Mouse (Mus musculus): ENCODE measurements around the gene Dpf3. TPM values are rescaled to one million over a fixed set of nuclear protein-coding genes. Genes with fewer than 3 reads are reported as not detected.

The Dpf3 gene
- total and polyA plus RNA-seq, 2 experiments from 2014 or later: 8.1 to 15.3 TPM

GRCm38 (mm10) chr12:83405374-83406125, 82.0 kb downstream of the Dpf3 start:
- no peak for ATAC-seq
- no peak overlapping the region for H3K9ac ChIP-seq
- TF ChIP-seq CTCF (IDR thresholded peaks at IDR 0.05; ENCODE audit: low read depth): no peak
- H3K4me1 ChIP-seq (ENCODE audit: insufficient read depth): no peaks in the 10 kb centered on the region
- H3K27ac ChIP-seq (ENCODE audit: low read depth, low read length): no peak overlapping the region
- H3K4me2 ChIP-seq (ENCODE audit: low read depth): no peak overlapping the region
- no peaks in the 10 kb centered on the region for H3K36me3 ChIP-seq (ENCODE audit: insufficient read depth)
- 91% methylated on average over 12 of the region's 12 CpGs for WGBS
- no peak overlapping the region for H3K4me3 ChIP-seq (ENCODE audit: low read depth, low read length)
- no peak for DNase-seq
- H3K27me3 ChIP-seq (ENCODE audit: insufficient read depth, low read length): no peaks in the 10 kb centered on the region
- no peaks in the 10 kb centered on the region for H3K9me3 ChIP-seq (ENCODE audit: low read length)

DNA sequence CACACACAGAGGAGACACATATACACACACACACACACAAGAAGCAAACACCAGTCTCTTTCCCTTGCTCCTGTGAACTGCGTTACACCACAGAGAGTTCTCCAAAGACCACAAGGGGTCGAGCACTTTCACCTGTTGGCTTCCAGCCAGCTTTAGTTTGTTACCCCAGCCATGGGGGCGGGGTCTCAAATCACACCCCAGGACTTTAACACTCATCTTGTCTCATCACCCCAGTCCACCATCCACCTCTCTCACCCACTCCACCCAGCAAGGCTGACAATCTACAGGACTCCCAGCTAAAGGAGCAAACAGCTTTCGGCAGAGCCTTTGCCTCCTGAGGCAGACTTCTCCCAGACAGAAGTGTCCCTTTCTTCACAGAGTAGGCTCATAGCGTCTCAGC, 85.2 kb downstream of the Dpf3 start:
- 75% methylated on average over 5 of the region's 5 CpGs for WGBS
- no peaks in the 10 kb centered on the region for H3K27me3 ChIP-seq (ENCODE audit: insufficient read depth, low read length)
- no peaks in the 10 kb centered on the region for H3K9me3 ChIP-seq (ENCODE audit: low read length)
- ATAC-seq: no peak
- no peak overlapping the region for H3K4me3 ChIP-seq (ENCODE audit: low read depth, low read length)
- H3K36me3 ChIP-seq (ENCODE audit: insufficient read depth): no peaks in the 10 kb centered on the region
- TF ChIP-seq CTCF (IDR thresholded peaks at IDR 0.05; ENCODE audit: low read depth): no peak
- no peaks in the 10 kb centered on the region for H3K4me1 ChIP-seq (ENCODE audit: insufficient read depth)
- no peak overlapping the region for H3K27ac ChIP-seq (ENCODE audit: low read depth, low read length)
- H3K9ac ChIP-seq: no peak overlapping the region
- no peak for DNase-seq
- no peak overlapping the region for H3K4me2 ChIP-seq (ENCODE audit: low read depth)

DNA sequence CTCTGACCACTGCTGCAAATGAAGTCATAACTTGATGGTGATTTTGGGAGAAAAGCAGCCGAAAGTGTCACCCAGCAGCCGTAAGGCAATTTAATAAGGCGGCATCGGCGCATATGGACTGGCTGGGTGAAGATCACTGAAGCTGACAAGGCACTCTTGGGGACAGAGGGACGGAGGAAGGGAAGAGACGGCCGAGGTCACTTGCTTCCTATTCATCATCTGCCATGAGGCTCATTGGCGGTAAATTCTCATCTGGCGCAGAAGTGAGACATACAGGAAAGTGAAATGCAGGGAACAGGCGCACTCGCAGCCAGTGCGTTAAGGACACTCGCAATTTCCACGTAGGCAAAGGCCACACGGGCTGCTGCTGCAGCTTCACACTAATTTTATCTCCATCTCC, 95.5 kb downstream of the Dpf3 start:
- Histone ChIP-seq H3K9ac (no peak overlapping the region), H3K36me3 (ENCODE audit: insufficient read depth) (no peaks in the 10 kb centered on the region), H3K27ac (ENCODE audit: low read depth, low read length) (no peak overlapping the region), H3K4me1 (ENCODE audit: insufficient read depth) (no peaks in the 10 kb centered on the region), H3K9me3 (ENCODE audit: low read length) (no peaks in the 10 kb centered on the region), H3K27me3 (ENCODE audit: insufficient read depth, low read length) (no peaks in the 10 kb centered on the region), H3K4me3 (ENCODE audit: low read depth, low read length) (no peak overlapping the region), H3K4me2 (ENCODE audit: low read depth) (no peak overlapping the region)
- ATAC-seq: no peak
- DNase-seq: no peak
- 88% methylated on average over 16 of the region's 16 CpGs for WGBS
- no peak for TF ChIP-seq CTCF (IDR thresholded peaks at IDR 0.05; ENCODE audit: low read depth)

- Histone ChIP-seq H3K4me1 (ENCODE audit: insufficient read depth) (no peaks in the 10 kb centered on the region), H3K27ac (ENCODE audit: low read depth, low read length) (no peak overlapping the region)
- 56% methylated on average over 3 of the region's 3 CpGs for WGBS
Measured at GRCm38 (mm10) chr12:83387554-83387953, 100.0 kb downstream of the Dpf3 start.

DNA sequence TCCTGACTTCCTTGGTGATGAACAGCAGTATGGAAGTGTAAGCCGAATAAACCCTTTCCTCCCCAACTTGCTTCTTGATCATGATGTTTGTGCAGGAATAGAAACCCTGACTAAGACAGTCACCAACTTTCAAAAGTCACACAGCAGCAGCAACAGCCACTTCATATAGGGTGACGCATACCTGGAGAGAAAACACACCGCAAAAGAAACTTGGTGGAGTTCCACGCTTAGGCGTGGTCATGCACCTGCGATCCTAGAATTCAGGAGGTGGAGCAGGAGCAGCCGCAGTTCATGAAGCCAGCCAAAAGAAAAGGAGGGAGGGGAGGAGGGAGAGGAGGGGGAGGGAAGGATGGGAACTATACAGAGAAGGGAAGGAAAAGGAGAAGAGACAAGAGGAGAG, 106.4 kb downstream of the Dpf3 start:
- Histone ChIP-seq H3K9ac (no peak overlapping the region), H3K9me3 (ENCODE audit: low read length) (no peaks in the 10 kb centered on the region), H3K4me2 (ENCODE audit: low read depth) (no peak overlapping the region), H3K27ac (ENCODE audit: low read depth, low read length) (no peak overlapping the region), H3K36me3 (ENCODE audit: insufficient read depth) (no peaks in the 10 kb centered on the region), H3K4me1 (ENCODE audit: insufficient read depth) (no peaks in the 10 kb centered on the region), H3K4me3 (ENCODE audit: low read depth, low read length) (no peak overlapping the region), H3K27me3 (ENCODE audit: insufficient read depth, low read length) (no peaks in the 10 kb centered on the region)
- no peak for TF ChIP-seq CTCF (IDR thresholded peaks at IDR 0.05; ENCODE audit: low read depth)
- no peak for ATAC-seq
- WGBS: 91% methylated on average over 6 of the region's 7 CpGs
- no peak for DNase-seq

More at GRCm38 (mm10) chr12:83387554-83387953, 100.0 kb downstream of the Dpf3 start:
- H3K4me2 ChIP-seq (ENCODE audit: low read depth): no peak overlapping the region
- no peak overlapping the region for H3K4me3 ChIP-seq (ENCODE audit: low read depth, low read length)
- no peaks in the 10 kb centered on the region for H3K36me3 ChIP-seq (ENCODE audit: insufficient read depth)
- H3K9me3 ChIP-seq (ENCODE audit: low read length): no peaks in the 10 kb centered on the region
- no peak for DNase-seq
- no peak overlapping the region for H3K9ac ChIP-seq
- no peak for ATAC-seq
- TF ChIP-seq CTCF (IDR thresholded peaks at IDR 0.05; ENCODE audit: low read depth): no peak
- H3K27me3 ChIP-seq (ENCODE audit: insufficient read depth, low read length): no peaks in the 10 kb centered on the region

GRCm38 (mm10) chr12:83380016-83380415, 107.5 kb downstream of the Dpf3 start:
- H3K27me3 ChIP-seq (ENCODE audit: insufficient read depth, low read length): no peaks in the 10 kb centered on the region
- no peaks in the 10 kb centered on the region for H3K9me3 ChIP-seq (ENCODE audit: low read length)
- no peak for ATAC-seq
- TF ChIP-seq CTCF (IDR thresholded peaks at IDR 0.05; ENCODE audit: low read depth): no peak
- H3K27ac ChIP-seq (ENCODE audit: low read depth, low read length): no peak overlapping the region
- no peak for DNase-seq
- H3K4me3 ChIP-seq (ENCODE audit: low read depth, low read length): no peak overlapping the region
- no peaks in the 10 kb centered on the region for H3K4me1 ChIP-seq (ENCODE audit: insufficient read depth)
- H3K4me2 ChIP-seq (ENCODE audit: low read depth): no peak overlapping the region
- no peak overlapping the region for H3K9ac ChIP-seq
- no peaks in the 10 kb centered on the region for H3K36me3 ChIP-seq (ENCODE audit: insufficient read depth)
- WGBS: 58% methylated on average over 3 of the region's 3 CpGs

- Histone ChIP-seq H3K4me3 (ENCODE audit: low read depth, low read length) (no peak overlapping the region), H3K36me3 (ENCODE audit: insufficient read depth) (no peaks in the 10 kb centered on the region), H3K9me3 (ENCODE audit: low read length) (no peaks in the 10 kb centered on the region), H3K27ac (ENCODE audit: low read depth, low read length) (no peak overlapping the region), H3K27me3 (ENCODE audit: insufficient read depth, low read length) (no peaks in the 10 kb centered on the region), H3K4me2 (ENCODE audit: low read depth) (no peak overlapping the region), H3K4me1 (ENCODE audit: insufficient read depth) (no peaks in the 10 kb centered on the region; the same call in 1 of the 2 replicates), H3K9ac (no peak overlapping the region)
- 91% methylated on average over 12 of the region's 12 CpGs for WGBS
- no peak for ATAC-seq
- TF ChIP-seq CTCF (IDR thresholded peaks at IDR 0.05; ENCODE audit: low read depth): no peak
- DNase-seq: no peak
Measured at GRCm38 (mm10) chr12:83375015-83375831, 112.3 kb downstream of the Dpf3 start.
